Mouse (Mus musculus): ENCODE data around the gene Mmaa.

- TF ChIP-seq CTCF (conservative IDR thresholded peaks at IDR 0.05; ENCODE audit: low read length) (no peak), NANOG (IDR thresholded peaks at IDR 0.05; ENCODE audit: borderline replicate concordance, low read length) (no peak)
These were observed 72.0 kb downstream of the Mmaa start for GRCm38 (mm10) chr8:79222752-79223141.
